Mouse (Mus musculus) MN1 (cell line): ENCODE results near the gene Map1s.
A peak's percentile ranks its signal among the peaks of the same experiment; 100 is the strongest.

ENCODE experiments used
- DNase-seq: peaks from one replicate; pipeline ENCODE4 v3.0.0-alpha.2; 2016; ENCODE audit warnings: low spot score

The Map1s gene

GRCm38 (mm10) chr8:70899226-70899625 is 6.5 kb upstream of the Map1s start:
- no peak for DNase-seq

- DNase-seq, result no peak
Observed at GRCm38 (mm10) chr8:70900872-70901387, 4.8 kb upstream of the Map1s start.

GRCm38 (mm10) chr8:70902211-70902610 is 3.5 kb upstream of the Map1s start:
- DNase-seq, result peak; percentile 60

- DNase-seq, result no peak
Observed at GRCm38 (mm10) chr8:70903112-70903511, 2.6 kb upstream of the Map1s start.

GRCm38 (mm10) chr8:70903582-70903981 is 2.1 kb upstream of the Map1s start:
- peak; percentile 42 for DNase-seq

- no peak for DNase-seq
Observed at GRCm38 (mm10) chr8:70904532-70904931, 1.2 kb upstream of the Map1s start.

GRCm38 (mm10) chr8:70905463-70905830 is 285 bp upstream of the Map1s start:
- no peak for DNase-seq

- no peak for DNase-seq
Observed at GRCm38 (mm10) chr8:70907518-70907917, 1.8 kb downstream of the Map1s start.

- peak; percentile 40 for DNase-seq
Observed at GRCm38 (mm10) chr8:70911596-70911995, 5.9 kb downstream of the Map1s start.

GRCm38 (mm10) chr8:70912955-70913354 is 7.2 kb downstream of the Map1s start:
- DNase-seq, result no peak

GRCm38 (mm10) chr8:70913523-70913922 is 7.8 kb downstream of the Map1s start:
- DNase-seq, result no peak

- DNase-seq, result no peak
Observed at GRCm38 (mm10) chr8:70914704-70915103, 9.0 kb downstream of the Map1s start.

GRCm38 (mm10) chr8:70920049-70920922 is 14.6 kb downstream of the Map1s start:
- no peak for DNase-seq

- no peak for DNase-seq
Observed at GRCm38 (mm10) chr8:70924151-70924550, 18.4 kb downstream of the Map1s start.

- no peak for DNase-seq
Observed at GRCm38 (mm10) chr8:70925754-70926153, 20.0 kb downstream of the Map1s start.

- DNase-seq, result no peak
Observed at GRCm38 (mm10) chr8:70926396-70926795, 20.7 kb downstream of the Map1s start.

- DNase-seq, result no peak
Observed at GRCm38 (mm10) chr8:70928096-70928495, 22.4 kb downstream of the Map1s start.

- no peak for DNase-seq
Observed at GRCm38 (mm10) chr8:70928778-70929322, 23.1 kb downstream of the Map1s start.

- no peak for DNase-seq
Observed at GRCm38 (mm10) chr8:70931731-70932130, 26.0 kb downstream of the Map1s start.

- no peak for DNase-seq
Observed at GRCm38 (mm10) chr8:70933036-70933435, 27.3 kb downstream of the Map1s start.

- DNase-seq, result no peak
Observed at GRCm38 (mm10) chr8:70934786-70935185, 29.1 kb downstream of the Map1s start.

GRCm38 (mm10) chr8:70937200-70937599 is 31.5 kb downstream of the Map1s start:
- DNase-seq, result no peak

- DNase-seq, result no peak
Observed at GRCm38 (mm10) chr8:70941478-70941877, 35.7 kb downstream of the Map1s start.
